Mouse (Mus musculus): Measurements from ENCODE around the gene Tpmt. TPM values are rescaled to one million over a fixed set of nuclear protein-coding genes. Genes with fewer than 3 reads are reported as not detected.

Tpmt gene
- total RNA-seq, 2 experiments from 2014 or later: 17.4 to 24.1 TPM

GRCm38 (mm10) chr13:46979836-46980490 is 64.6 kb downstream of the Tpmt start:
- no peak for DNase-seq

- no peak for DNase-seq
Observed at GRCm38 (mm10) chr13:46976532-46976931, 68.0 kb downstream of the Tpmt start.

DNA sequence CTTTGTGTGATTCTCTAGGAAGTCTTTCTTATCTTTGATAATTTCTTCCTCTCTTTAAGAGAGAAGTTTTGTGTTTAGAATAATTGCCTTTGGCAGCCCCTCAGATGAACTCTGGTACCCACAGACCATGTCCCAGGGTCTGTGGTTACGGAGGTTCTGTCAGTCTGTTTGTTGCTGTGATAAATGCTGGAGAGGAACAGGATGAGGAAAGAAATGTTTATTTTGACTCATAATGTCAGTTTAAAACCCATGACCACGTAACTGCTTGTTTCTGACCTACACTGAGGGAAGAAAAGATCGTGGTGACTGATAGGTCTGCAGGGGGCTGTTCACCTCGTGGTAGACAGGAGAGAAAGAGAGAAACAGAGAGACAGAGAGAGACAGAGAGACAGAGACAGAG is 68.6 kb downstream of the Tpmt start:
- no peak for DNase-seq

GRCm38 (mm10) chr13:46975031-46975551 is 69.4 kb downstream of the Tpmt start:
- no peak for DNase-seq

Other genes with a start within 250 kb of the Tpmt start
- gene Kif13a, start 114.9 kb downstream of the Tpmt start, total RNA-seq (2021): 10 to 100 TPM; 29.3 to 38.6 TPM
- gene Nhlrc1, start 29.9 kb downstream of the Tpmt start, total RNA-seq (2021): 1 to 10 TPM; 3.1 to 5.0 TPM
- 1 to 10 TPM; 9.5 to 9.9 TPM for gene Kdm1b, start 1.2 kb downstream of the Tpmt start, total RNA-seq (2021)
- gene Dek, start 61.5 kb upstream of the Tpmt start, total RNA-seq (2021): 10 to 100 TPM; 74.0 to 84.1 TPM
- 10 to 100 TPM; 10.1 to 13.7 TPM for gene Rnf144b, start 77.9 kb upstream of the Tpmt start, total RNA-seq (2021)

Measured in adrenal gland, postnatal 10 days (tissue).